Mouse (Mus musculus) midbrain, embryonic 12.5 days (tissue): Measurements from ENCODE around the gene Slc25a10. TPM values are rescaled to one million over a fixed set of nuclear protein-coding genes. Genes with fewer than 3 reads are reported as not detected.
A peak's percentile ranks its signal among the peaks of the same experiment; 100 is the strongest.

Source experiments
- ATAC-seq: fragments of 200-750 bp; cut with Nextera tagmentation; 2 replicates; pipeline ENCODE4 v1.8.0; 2017; ENCODE audit warnings: low read depth, moderate TSS enrichment, moderate library complexity; ENCODE audit not compliant: low FRiP score
- H3K27ac ChIP-seq: fragments of 300-500 bp; sonication (generic); replicated peaks from 2 replicates; pipeline ENCODE4 v1.5.1; 2016; ENCODE audit warnings: mild to moderate bottlenecking
- H3K27me3 ChIP-seq: fragments of 300-500 bp; sonication (generic); 2 replicates; pipeline ENCODE4 v1.6.1; 2016; ENCODE audit warnings: mild to moderate bottlenecking
- H3K36me3 ChIP-seq: fragments of 300-500 bp; sonication (generic); 2 replicates; pipeline ENCODE4 v1.6.1; 2016
- H3K4me1 ChIP-seq: fragments of 300-500 bp; sonication (generic); 2 replicates; pipeline ENCODE4 v1.6.1; 2016
- H3K4me2 ChIP-seq: fragments of 300-500 bp; sonication (generic); replicated peaks from 2 replicates; pipeline ENCODE4 v1.6.1; 2016; ENCODE audit warnings: mild to moderate bottlenecking, moderate library complexity
- H3K4me3 ChIP-seq: fragments of 300-500 bp; sonication (generic); 2 replicates; pipeline ENCODE4 v1.5.1; 2016; ENCODE audit warnings: mild to moderate bottlenecking
- H3K9ac ChIP-seq: fragments of 300-500 bp; sonication (generic); replicated peaks from 2 replicates; pipeline ENCODE4 v1.6.1; 2016; ENCODE audit warnings: mild to moderate bottlenecking, moderate library complexity
- H3K9me3 ChIP-seq: fragments of 300-500 bp; sonication (generic); 2 replicates; pipeline ENCODE4 v1.6.1; 2016; ENCODE audit warnings: mild to moderate bottlenecking
- WGBS: fragments of 180-500 bp; shearing (Covaris S2); methylation state at CpG from one replicate; pipeline ENCODE4 v1.1.7; 2016; 5-methylcytosine and 5-hydroxymethylcytosine counted together
- polyA plus RNA-seq: library from polyadenylated mRNA; unstranded; fragments of >200 nt; fragmentation: Nextera tagmentation; extraction: Ambion mirVana; gene quantifications from 2 replicates; pipeline ENCODE4 v1.2.1, GENCODE M21; 2016

Gene Slc25a10
- polyA plus RNA-seq, 1 experiment from 2014 or later, result 37.7 TPM

- no peak overlapping the region for H3K4me3 ChIP-seq
- H3K9me3 ChIP-seq, result no peaks in the 10 kb centered on the region
- H3K9ac ChIP-seq, result no peak overlapping the region
- H3K36me3 ChIP-seq, result peaks cover 33% of the 10 kb centered on the region
- H3K27me3 ChIP-seq, result no peaks in the 10 kb centered on the region
- 85% methylated on average over 4 of the region's 4 CpGs for WGBS
- H3K27ac ChIP-seq, result no peak overlapping the region
- H3K4me2 ChIP-seq, result no peak overlapping the region
- no peak for ATAC-seq
- H3K4me1 ChIP-seq, result peaks cover 45% of the 10 kb centered on the region
These were observed 3.1 kb upstream of the Slc25a10 start for GRCm38 (mm10) chr11:120488516-120488915.

- 62% methylated on average over 4 of the region's 4 CpGs for WGBS
- Histone ChIP-seq H3K4me1 (peaks cover 44% of the 10 kb centered on the region), H3K4me3 (no peak overlapping the region)
These were observed 2.4 kb upstream of the Slc25a10 start for GRCm38 (mm10) chr11:120489054-120489761.

GRCm38 (mm10) chr11:120490291-120491046 is 1.2 kb upstream of the Slc25a10 start:
- H3K9me3 ChIP-seq, result no peaks in the 10 kb centered on the region
- peak overlapping the region; percentile 93 for H3K4me3 ChIP-seq
- H3K36me3 ChIP-seq, result peaks cover 44% of the 10 kb centered on the region
- no peaks in the 10 kb centered on the region for H3K27me3 ChIP-seq
- no peak for ATAC-seq
- H3K4me1 ChIP-seq, result peaks cover 39% of the 10 kb centered on the region
- H3K4me2 ChIP-seq, result peak overlapping the region; percentile 95
- H3K9ac ChIP-seq, result peak overlapping the region; percentile 40; the same call in 1 of the 2 replicates
- H3K27ac ChIP-seq, result peak overlapping the region; percentile 73
- 40% methylated on average over 4 of the region's 4 CpGs for WGBS

More at GRCm38 (mm10) chr11:120489054-120489761, 2.4 kb upstream of the Slc25a10 start:
- no peaks in the 10 kb centered on the region for H3K27me3 ChIP-seq
- H3K36me3 ChIP-seq, result peaks cover 31% of the 10 kb centered on the region
- no peak overlapping the region for H3K27ac ChIP-seq
- peak; percentile 25; the same call in 1 of the 2 replicates for ATAC-seq
- H3K9ac ChIP-seq, result 0 out of 2 replicates have a peak overlapping the region, but pooled peaks have one; percentile 7
- no peaks in the 10 kb centered on the region for H3K9me3 ChIP-seq
- no peak overlapping the region for H3K4me2 ChIP-seq

GRCm38 (mm10) chr11:120492024-120492877 is 611 bp downstream of the Slc25a10 start:
- WGBS, result under 1% methylated on average over 48 of the region's 48 CpGs
- Histone ChIP-seq H3K4me3 (peak overlapping the region; percentile 93), H3K4me2 (peak overlapping the region; percentile 95), H3K4me1 (peaks cover 30% of the 10 kb centered on the region), H3K9me3 (no peaks in the 10 kb centered on the region), H3K9ac (peak overlapping the region; percentile 81), H3K27ac (peak overlapping the region; percentile 73), H3K27me3 (no peaks in the 10 kb centered on the region), H3K36me3 (peaks cover 52% of the 10 kb centered on the region)
- no peak for ATAC-seq

GRCm38 (mm10) chr11:120492878-120493203 is 1.2 kb downstream of the Slc25a10 start:
- Histone ChIP-seq H3K9me3 (no peaks in the 10 kb centered on the region), H3K27ac (no peak overlapping the region; the same call in 1 of the 2 replicates), H3K4me3 (peak overlapping the region; percentile 93), H3K36me3 (peaks cover 52% of the 10 kb centered on the region), H3K4me1 (peaks cover 30% of the 10 kb centered on the region), H3K9ac (peak overlapping the region; percentile 81), H3K27me3 (no peaks in the 10 kb centered on the region), H3K4me2 (peak overlapping the region; percentile 95)
- ATAC-seq, result no peak
- WGBS, result 28% methylated on average over 3 of the region's 3 CpGs

- Histone ChIP-seq H3K9me3 (no peaks in the 10 kb centered on the region), H3K4me3 (peak overlapping the region; percentile 93; the same call in 1 of the 2 replicates), H3K9ac (peak overlapping the region; percentile 81; the same call in 1 of the 2 replicates), H3K36me3 (peaks cover 52% of the 10 kb centered on the region), H3K4me1 (peaks cover 30% of the 10 kb centered on the region), H3K4me2 (peak overlapping the region; percentile 95), H3K27ac (no peak overlapping the region; the same call in 1 of the 2 replicates), H3K27me3 (no peaks in the 10 kb centered on the region)
- 71% methylated on average over 3 of the region's 3 CpGs for WGBS
- no peak for ATAC-seq
These were observed 1.7 kb downstream of the Slc25a10 start for GRCm38 (mm10) chr11:120493351-120493750.

GRCm38 (mm10) chr11:120493911-120494310 is 2.3 kb downstream of the Slc25a10 start:
- WGBS, result 87% methylated on average over 3 of the region's 3 CpGs
- H3K4me1 ChIP-seq, result peaks cover 30% of the 10 kb centered on the region
- no peaks in the 10 kb centered on the region for H3K27me3 ChIP-seq
- H3K9me3 ChIP-seq, result no peaks in the 10 kb centered on the region
- peaks cover 52% of the 10 kb centered on the region for H3K36me3 ChIP-seq
- no peak overlapping the region for H3K4me3 ChIP-seq
- no peak for ATAC-seq
- no peak overlapping the region for H3K4me2 ChIP-seq
- H3K27ac ChIP-seq, result no peak overlapping the region
- no peak overlapping the region for H3K9ac ChIP-seq

- Histone ChIP-seq H3K27me3 (no peaks in the 10 kb centered on the region), H3K4me2 (no peak overlapping the region), H3K9ac (no peak overlapping the region), H3K36me3 (peaks cover 53% of the 10 kb centered on the region), H3K27ac (no peak overlapping the region), H3K4me3 (no peak overlapping the region), H3K9me3 (no peaks in the 10 kb centered on the region), H3K4me1 (peaks cover 15% of the 10 kb centered on the region)
- WGBS, result 96% methylated on average over 3 of the region's 3 CpGs
- ATAC-seq, result no peak
These were observed 5.8 kb downstream of the Slc25a10 start for GRCm38 (mm10) chr11:120497436-120497835.

- Histone ChIP-seq H3K27me3 (no peaks in the 10 kb centered on the region), H3K9me3 (no peaks in the 10 kb centered on the region), H3K4me1 (peaks cover 7% of the 10 kb centered on the region), H3K9ac (no peak overlapping the region), H3K4me3 (no peak overlapping the region), H3K36me3 (peaks cover 53% of the 10 kb centered on the region), H3K4me2 (no peak overlapping the region), H3K27ac (no peak overlapping the region)
- no peak for ATAC-seq
- 97% methylated on average over 12 of the region's 12 CpGs for WGBS
These were observed 6.6 kb downstream of the Slc25a10 start for GRCm38 (mm10) chr11:120498226-120498625.

GRCm38 (mm10) chr11:120498891-120499290 is 7.3 kb downstream of the Slc25a10 start:
- Histone ChIP-seq H3K36me3 (peaks cover 53% of the 10 kb centered on the region), H3K27me3 (no peaks in the 10 kb centered on the region), H3K4me2 (no peak overlapping the region), H3K4me1 (0 out of 2 replicates have a peak, but pooled peaks cover under 1% of the 10 kb centered on the region), H3K9ac (no peak overlapping the region), H3K27ac (no peak overlapping the region), H3K9me3 (no peaks in the 10 kb centered on the region), H3K4me3 (no peak overlapping the region)
- whole genome bisulfite sequencing, result 90% methylated on average over 5 of the region's 5 CpGs
- no peak for ATAC-seq

GRCm38 (mm10) chr11:120499894-120500293 is 8.3 kb downstream of the Slc25a10 start:
- peaks cover 46% of the 10 kb centered on the region for H3K36me3 ChIP-seq
- no peak overlapping the region for H3K27ac ChIP-seq
- H3K9ac ChIP-seq, result no peak overlapping the region
- ATAC-seq, result no peak
- no peaks in the 10 kb centered on the region for H3K27me3 ChIP-seq
- H3K4me2 ChIP-seq, result no peak overlapping the region
- no peaks in the 10 kb centered on the region for H3K9me3 ChIP-seq
- WGBS, result 81% methylated on average over 6 of the region's 6 CpGs
- no peaks in the 10 kb centered on the region for H3K4me1 ChIP-seq
- no peak overlapping the region for H3K4me3 ChIP-seq
